Mouse (Mus musculus) effector memory CD4-positive, alpha-beta T cell, adult 7 months (primary cell): ENCODE data around the gene Gng10. TPM values are rescaled to one million over a fixed set of nuclear protein-coding genes. Genes with fewer than 3 reads are reported as not detected.

Experiments
- polyA plus RNA-seq: library from polyadenylated mRNA; unstranded; fragments of 100-300 nt; shearing (Covaris generic); gene quantifications from one replicate; pipeline ENCODE4 v1.2.1, GENCODE M21; 2017

Gene Gng10
- polyA plus RNA-seq: 74.6 TPM

GRCm38 (mm10) chr4:59034918-59035785, at the start of gene Gng10:
TSS of gene Gng10 (plus strand) at chr4:59035088.

GRCm38 (mm10) chr4:58986540-58987190, 48.2 kb upstream of the Gng10 start, which contains the start of gene Ptgr1:
TSS of gene Ptgr1 (minus strand) at chr4:58987119.

GRCm38 (mm10) chr4:58994762-58995161, 40.1 kb upstream of the Gng10 start, which contains the start of gene Dnajc25:
TSS of gene Dnajc25 (plus strand) at chr4:58995062.

GRCm38 (mm10) chr4:59002948-59003805, 31.7 kb upstream of the Gng10 start, which contains the start of gene Gm20503:
TSS of gene Gm20503 (plus strand) at chr4:59003210.

Other genes starting within 250 kb of the Gng10 start
- gene Olfr267, start 247.4 kb upstream of the Gng10 start, polyA plus RNA-seq: 0.34 TPM
- gene Ecpas, start 122.3 kb upstream of the Gng10 start, polyA plus RNA-seq: 55.5 TPM
- not detected for gene Zkscan16, start 91.5 kb upstream of the Gng10 start, polyA plus RNA-seq
- not detected for gene Ptgr1, start 48.0 kb upstream of the Gng10 start, polyA plus RNA-seq
- gene Dnajc25, start 40.0 kb upstream of the Gng10 start, polyA plus RNA-seq: 6.0 TPM
- 6.6 TPM for gene Gm20503, start 31.9 kb upstream of the Gng10 start, polyA plus RNA-seq
- gene AI481877, start 103.9 kb downstream of the Gng10 start, polyA plus RNA-seq: not detected
- 117 TPM for gene Ugcg, start 154.2 kb downstream of the Gng10 start, polyA plus RNA-seq